In genomic region chr12:16587767-16588166, GRCm38 (mm10) we compare ENCODE assay signal across 7 mouse cellular contexts. TPM values are rescaled to one million over a fixed set of nuclear protein-coding genes. Genes with fewer than 3 reads are reported as not detected.
DNase-seq lines count a peak whose midpoint lies in the region; ATAC-seq lines count a peak whose summit lies in the region.

No protein-coding gene starts in this region.

- no peak overlapping the region for H3K9ac ChIP-seq in midbrain, embryonic 11.5 days (ENCODE audit: low read length)
- H3K9ac ChIP-seq in forebrain, embryonic 13.5 days = no peak overlapping the region
- peak overlapping the region; percentile 24; the same call in 1 of the 2 replicates for H3K9ac ChIP-seq in liver, embryonic 12.5 days
- no peak overlapping the region for H3K9ac ChIP-seq in stomach, embryonic 15.5 days

- peaks cover 84% of the 10 kb centered on the region for H3K4me1 ChIP-seq in midbrain, embryonic 10.5 days
- H3K4me1 ChIP-seq in midbrain, embryonic 11.5 days (ENCODE audit: control insufficient read depth, insufficient read depth, low read length) = peaks cover 31% of the 10 kb centered on the region
- peaks cover 58% of the 10 kb centered on the region for H3K4me1 ChIP-seq in forebrain, embryonic 13.5 days
- peaks cover 96% of the 10 kb centered on the region for H3K4me1 ChIP-seq in liver, embryonic 12.5 days
- H3K4me1 ChIP-seq in stomach, embryonic 15.5 days = peaks cover 36% of the 10 kb centered on the region

- peaks cover 18% of the 10 kb centered on the region for H3K27me3 ChIP-seq in midbrain, embryonic 10.5 days (ENCODE audit: low read depth, poor library complexity, severe bottlenecking)
- H3K27me3 ChIP-seq in midbrain, embryonic 11.5 days (ENCODE audit: control insufficient read depth, insufficient read depth, low read length) = no peaks in the 10 kb centered on the region
- 0 out of 2 replicates have a peak, but pooled peaks cover 3% of the 10 kb centered on the region for H3K27me3 ChIP-seq in forebrain, embryonic 13.5 days
- no peaks in the 10 kb centered on the region; the same call in 1 of the 2 replicates for H3K27me3 ChIP-seq in liver, embryonic 12.5 days (replicated peaks)
- no peaks in the 10 kb centered on the region for H3K27me3 ChIP-seq in stomach, embryonic 15.5 days (replicated peaks)

- no peak for DNase-seq in midbrain, embryonic 10.5 days (ENCODE audit: low spot score)
- no peak for DNase-seq in midbrain, embryonic 11.5 days (ENCODE audit: low spot score, missing footprints)
- DNase-seq in heart, adult 18-20 months = no peak
- no peak for DNase-seq in embryo, embryonic 11 days

- ATAC-seq in midbrain, embryonic 11.5 days (ENCODE audit: low FRiP score) = no peak
- ATAC-seq in forebrain, embryonic 13.5 days = no peak
- ATAC-seq in liver, embryonic 12.5 days = no peak
- ATAC-seq in stomach, embryonic 15.5 days (ENCODE audit: insufficient read depth, low FRiP score, low read depth) = no peak

- H3K4me2 ChIP-seq in midbrain, embryonic 11.5 days = no peak overlapping the region; the same call in 1 of the 2 replicates
- H3K4me2 ChIP-seq in forebrain, embryonic 13.5 days = peak overlapping the region; percentile 72
- peak overlapping the region; percentile 97 for H3K4me2 ChIP-seq in liver, embryonic 12.5 days
- peak overlapping the region; percentile 94; the same call in 1 of the 2 replicates for H3K4me2 ChIP-seq in stomach, embryonic 15.5 days

- no peaks in the 10 kb centered on the region for H3K9me3 ChIP-seq in midbrain, embryonic 10.5 days (replicated peaks)
- no peaks in the 10 kb centered on the region for H3K9me3 ChIP-seq in midbrain, embryonic 11.5 days (ENCODE audit: control insufficient read depth, low read length)
- no peaks in the 10 kb centered on the region for H3K9me3 ChIP-seq in forebrain, embryonic 13.5 days (replicated peaks)
- no peaks in the 10 kb centered on the region for H3K9me3 ChIP-seq in liver, embryonic 12.5 days (replicated peaks)
- no peaks in the 10 kb centered on the region for H3K9me3 ChIP-seq in stomach, embryonic 15.5 days

- H3K27ac ChIP-seq in midbrain, embryonic 10.5 days (replicated peaks) = peak overlapping the region; percentile 92; the same call in 1 of the 2 replicates
- no peak overlapping the region for H3K27ac ChIP-seq in midbrain, embryonic 11.5 days (ENCODE audit: low read depth, low read length)
- H3K27ac ChIP-seq in forebrain, embryonic 13.5 days = no peak overlapping the region
- H3K27ac ChIP-seq in liver, embryonic 12.5 days = peak overlapping the region; percentile 81
- no peak overlapping the region for H3K27ac ChIP-seq in stomach, embryonic 15.5 days

- WGBS in midbrain, embryonic 10.5 days = 86% methylated on average over 5 of the region's 5 CpGs
- WGBS in midbrain, embryonic 11.5 days = 77% methylated on average over 5 of the region's 5 CpGs
- 84% methylated on average over 5 of the region's 5 CpGs for WGBS in forebrain, embryonic 13.5 days
- WGBS in liver, embryonic 12.5 days (ENCODE audit: insufficient replicate concordance) = 62% methylated on average over 5 of the region's 5 CpGs
- 66% methylated on average over 5 of the region's 5 CpGs for WGBS in stomach, embryonic 15.5 days

- H3K4me3 ChIP-seq in midbrain, embryonic 10.5 days = peak overlapping the region; percentile 83; the same call in 1 of the 2 replicates
- H3K4me3 ChIP-seq in midbrain, embryonic 11.5 days (ENCODE audit: low read depth, low read length) = no peak overlapping the region
- peak overlapping the region; percentile 65 for H3K4me3 ChIP-seq in forebrain, embryonic 13.5 days
- peak overlapping the region; percentile 73 for H3K4me3 ChIP-seq in liver, embryonic 12.5 days
- no peak overlapping the region for H3K4me3 ChIP-seq in stomach, embryonic 15.5 days (replicated peaks)

- H3K36me3 ChIP-seq in midbrain, embryonic 10.5 days = no peaks in the 10 kb centered on the region
- no peaks in the 10 kb centered on the region for H3K36me3 ChIP-seq in midbrain, embryonic 11.5 days (ENCODE audit: control insufficient read depth, insufficient read depth, low read length)
- H3K36me3 ChIP-seq in forebrain, embryonic 13.5 days (ENCODE audit: poor library complexity, severe bottlenecking) = no peaks in the 10 kb centered on the region
- H3K36me3 ChIP-seq in liver, embryonic 12.5 days = no peaks in the 10 kb centered on the region
- H3K36me3 ChIP-seq in stomach, embryonic 15.5 days = no peaks in the 10 kb centered on the region

RNA-seq across cellular contexts. Expression of gene Lpin1, which starts 23.0 kb away (rescaled TPM):
- 5.5 and 9.0 TPM in 2 replicates for polyA plus RNA-seq in midbrain, embryonic 10.5 days (2016; fragmentation: Nextera tagmentation; extraction: Ambion mirVana)
- polyA plus RNA-seq in midbrain, embryonic 11.5 days (2014; fragmentation: Nextera tagmentation; extraction: Ambion mirVana) = 10.5 and 11.4 TPM in 2 replicates
- polyA plus RNA-seq in forebrain, embryonic 13.5 days (2015; fragmentation: Nextera tagmentation; extraction: Ambion mirVana) = 11.7 and 12.1 TPM in 2 replicates
- polyA plus RNA-seq in liver, embryonic 12.5 days (2016; fragmentation: Nextera tagmentation; extraction: Ambion mirVana) = 6.8 and 6.9 TPM in 2 replicates
- polyA plus RNA-seq in stomach, embryonic 15.5 days (2015; fragmentation: Nextera tagmentation; extraction: Ambion mirVana) = 5.3 and 6.2 TPM in 2 replicates
- total RNA-seq in heart, adult 18-20 months (2021) = 100 to 1,000 TPM; 161 to 165 TPM

Comparison
In these comparisons a context has a peak if more than half of its experiments do, and no peak if none do; other contexts are left out.
1. H3K27ac ChIP-seq: peak in midbrain, embryonic 10.5 days (single experiment) and liver, embryonic 12.5 days (single experiment); none in midbrain, embryonic 11.5 days (single experiment), forebrain, embryonic 13.5 days (single experiment) and stomach, embryonic 15.5 days (single experiment).
2. H3K4me3 ChIP-seq: peak in midbrain, embryonic 10.5 days (single experiment), forebrain, embryonic 13.5 days (single experiment) and liver, embryonic 12.5 days (single experiment); none in midbrain, embryonic 11.5 days (single experiment) and stomach, embryonic 15.5 days (single experiment).